Mouse (Mus musculus) ES-CJ7 (cell line): ENCODE measurements around the gene Fxyd7.
A peak's percentile ranks its signal among the peaks of the same experiment; 100 is the strongest.

Experiments
- DNase-seq: peaks from one replicate; pipeline ENCODE4 v3.0.0; 2011; ENCODE audit warnings: low read depth, low spot score

The Fxyd7 gene

DNA sequence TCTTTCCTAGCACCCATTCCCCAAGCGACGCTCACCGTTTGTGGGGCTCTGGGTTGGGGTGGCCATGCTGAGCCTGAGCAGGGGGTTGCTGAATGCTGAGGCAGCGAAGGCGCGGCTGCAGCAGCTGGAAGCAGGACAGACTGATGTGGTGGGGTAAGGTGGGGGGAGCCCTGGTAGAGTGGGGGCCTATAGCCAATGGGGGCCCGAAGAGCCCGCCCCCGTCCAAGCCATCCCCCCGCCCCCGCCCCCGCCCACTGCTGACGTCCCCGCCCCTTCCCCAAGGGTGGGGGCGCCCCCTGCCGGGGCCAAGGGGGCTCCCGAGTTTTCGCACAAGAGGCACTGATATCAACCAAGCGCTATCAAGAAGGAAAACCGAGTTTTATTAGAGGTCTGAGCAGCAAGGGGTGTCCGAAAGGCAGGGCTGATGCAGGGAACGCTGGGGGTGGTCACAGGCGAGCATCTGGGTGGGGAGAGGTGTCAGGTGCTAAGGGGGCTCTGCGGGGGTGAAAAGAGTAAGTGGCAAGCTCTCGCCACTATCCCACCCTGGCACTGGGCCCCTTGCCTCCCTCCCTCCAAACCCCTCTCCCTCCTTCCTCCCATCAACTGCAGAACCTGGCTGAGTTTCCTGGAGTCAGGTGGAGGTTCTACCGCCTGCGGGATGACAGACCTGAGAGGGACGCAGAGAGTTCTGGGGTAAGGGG is at the start of gene Fxyd7:
Fxyd7 (minus strand) TSS at position 147 of the 701 bp plus-strand sequence.
- DNase-seq: no peak

DNA sequence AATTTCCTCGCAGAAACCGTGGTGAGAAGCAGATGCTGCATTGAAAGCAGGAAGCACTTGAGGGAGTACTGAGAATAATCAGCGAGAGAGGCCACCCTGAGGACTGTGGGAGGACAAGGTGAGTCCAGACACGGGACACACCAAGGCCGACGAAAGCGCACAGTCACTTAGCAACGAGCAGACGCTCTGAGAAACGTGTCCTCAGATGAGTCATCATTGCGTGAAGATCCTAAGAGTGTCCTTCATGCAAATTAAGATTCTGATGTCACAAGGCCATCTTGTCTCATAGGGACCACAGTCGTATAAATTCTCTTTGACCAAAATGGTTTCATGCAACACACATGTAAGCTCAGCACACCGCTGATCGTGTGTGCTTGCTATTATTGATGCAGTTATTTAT is 49.5 kb upstream of the Fxyd7 start:
- DNase-seq: no peak

GRCm38 (mm10) chr7:31099612-31099982 is 48.3 kb upstream of the Fxyd7 start:
- DNase-seq: no peak

DNA sequence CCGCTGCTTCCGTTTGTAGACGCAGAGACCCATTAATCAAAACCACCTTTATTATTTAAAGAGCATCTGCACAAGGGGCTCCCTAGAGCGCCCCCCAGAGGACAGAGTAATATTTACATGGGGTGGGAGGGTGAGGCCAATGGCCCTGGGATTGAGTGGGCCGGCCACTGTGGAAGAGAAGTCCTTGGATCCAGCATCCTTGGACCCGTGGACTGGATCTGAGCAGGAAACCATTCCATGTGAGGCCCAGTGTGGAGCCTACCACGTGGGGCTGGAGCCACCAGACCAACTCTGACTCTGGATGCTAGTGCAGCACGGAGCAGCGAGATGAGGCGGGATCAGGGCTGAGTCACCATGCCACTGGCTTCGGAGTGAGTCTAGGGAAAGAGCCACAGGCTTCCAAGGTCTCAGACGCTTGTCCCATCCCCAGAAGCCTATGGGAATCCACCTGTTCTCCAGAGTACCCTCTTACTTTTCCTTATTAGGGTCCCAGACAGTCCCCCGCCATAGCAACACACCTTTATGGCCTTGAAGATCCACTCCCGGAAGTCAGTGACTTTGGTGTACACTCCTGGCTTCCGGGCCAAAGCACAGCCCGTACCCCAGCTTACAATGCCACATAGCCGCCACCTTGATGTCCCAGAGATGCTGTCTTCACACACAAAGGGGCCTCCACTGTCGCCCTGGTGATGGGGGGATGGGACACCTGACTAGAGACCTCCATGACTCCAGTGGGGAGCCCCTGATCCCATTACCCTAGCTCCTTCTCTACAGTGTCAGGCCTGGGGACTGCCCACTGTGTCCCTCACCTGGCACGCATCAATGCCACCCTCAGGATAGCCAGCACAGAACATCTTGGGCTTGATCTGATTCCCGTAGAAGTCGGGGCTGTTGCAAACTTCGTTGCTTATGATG is 47.7 kb upstream of the Fxyd7 start:
- peak; percentile 46 for DNase-seq

- DNase-seq: peak; percentile 92
Measured at GRCm38 (mm10) chr7:31097583-31098248, 46.4 kb upstream of the Fxyd7 start.

DNA sequence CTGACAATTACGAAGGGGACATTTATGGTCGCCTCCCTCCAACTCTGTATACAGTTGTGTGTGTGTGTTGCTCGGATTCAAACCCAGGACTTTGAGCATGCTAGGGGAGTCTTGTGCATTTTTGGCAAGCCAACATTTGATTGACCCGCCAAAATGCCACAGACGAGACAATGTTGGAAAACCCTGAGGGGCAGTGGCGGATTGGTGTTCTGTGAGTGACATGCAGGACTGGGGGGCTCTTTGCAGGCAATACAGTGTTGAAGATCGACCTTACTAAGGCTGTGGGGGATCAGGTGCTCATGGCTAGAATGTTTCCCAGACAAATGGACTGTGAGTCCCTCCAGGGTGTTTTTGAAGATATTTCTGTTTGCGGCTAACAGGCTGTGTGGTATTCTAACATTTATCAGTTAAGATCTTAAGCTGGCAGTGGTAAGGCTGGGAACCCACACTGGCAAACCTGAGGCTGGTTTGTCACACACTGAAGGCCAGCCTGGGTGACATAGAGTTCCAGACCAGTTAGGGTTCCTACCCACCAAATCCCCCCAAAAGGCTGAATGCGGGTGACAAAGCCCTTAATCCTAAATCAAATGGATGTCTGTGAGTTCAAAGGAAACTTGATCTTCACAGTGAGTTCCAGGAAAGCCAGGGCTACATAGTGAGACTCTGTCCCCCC is 45.8 kb upstream of the Fxyd7 start:
- DNase-seq: no peak

GRCm38 (mm10) chr7:31094774-31095501 is 43.7 kb upstream of the Fxyd7 start:
- peak; percentile 44 for DNase-seq

DNA sequence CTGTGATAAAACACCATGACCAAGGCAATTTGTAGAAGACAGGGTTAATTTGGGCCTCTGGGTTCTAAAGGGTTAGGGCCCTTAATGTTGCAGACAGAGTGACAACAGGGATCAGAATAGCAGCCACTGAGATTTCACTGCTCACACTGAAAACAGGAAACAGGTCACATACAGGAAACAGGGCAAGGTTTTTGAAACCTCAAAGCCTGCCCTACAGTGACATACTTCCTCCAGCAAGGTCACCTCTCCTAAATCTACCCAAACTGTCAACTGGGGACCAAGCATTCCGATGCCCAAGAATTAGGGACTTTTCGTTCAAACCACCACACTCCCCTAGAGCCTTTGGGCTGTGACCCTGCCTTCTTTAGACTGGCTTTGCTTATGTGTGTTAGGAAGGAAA is 38.5 kb upstream of the Fxyd7 start:
- DNase-seq: no peak

GRCm38 (mm10) chr7:31088206-31088605 is 36.9 kb upstream of the Fxyd7 start:
- DNase-seq: no peak

- no peak for DNase-seq
Measured at GRCm38 (mm10) chr7:31087262-31087661, 36.0 kb upstream of the Fxyd7 start.

DNA sequence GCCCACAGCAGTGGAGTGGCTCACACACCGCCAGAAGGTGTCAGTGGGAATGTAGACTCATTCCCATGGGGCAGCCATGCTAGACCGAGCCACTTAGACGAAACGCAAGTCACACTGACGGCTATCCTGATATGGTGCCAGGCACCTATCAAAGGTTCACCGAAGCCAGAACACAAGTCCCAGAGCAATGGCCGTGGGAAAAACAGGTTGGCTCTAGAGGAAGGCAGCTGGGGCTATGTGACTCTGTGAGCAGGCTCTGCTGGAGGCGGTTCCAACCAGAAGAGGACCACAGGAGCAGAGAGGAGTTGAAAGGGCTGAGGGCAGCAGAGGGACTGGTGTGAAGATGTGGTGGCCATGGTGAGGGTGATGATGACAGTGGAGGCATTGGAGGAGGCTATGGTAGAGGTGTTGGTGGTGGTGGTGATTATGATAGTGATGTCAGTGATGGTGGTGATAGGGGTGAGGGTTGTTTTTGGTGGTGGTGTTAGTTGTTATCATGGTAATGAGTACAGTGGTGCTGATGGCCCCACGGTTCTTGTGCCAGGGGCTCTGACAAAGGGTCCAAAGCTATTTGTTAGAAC is 35.0 kb upstream of the Fxyd7 start:
- no peak for DNase-seq

GRCm38 (mm10) chr7:31085171-31085570 is 33.9 kb upstream of the Fxyd7 start:
- DNase-seq: no peak

- DNase-seq: no peak
Measured at GRCm38 (mm10) chr7:31084140-31084539, 32.9 kb upstream of the Fxyd7 start.

DNA sequence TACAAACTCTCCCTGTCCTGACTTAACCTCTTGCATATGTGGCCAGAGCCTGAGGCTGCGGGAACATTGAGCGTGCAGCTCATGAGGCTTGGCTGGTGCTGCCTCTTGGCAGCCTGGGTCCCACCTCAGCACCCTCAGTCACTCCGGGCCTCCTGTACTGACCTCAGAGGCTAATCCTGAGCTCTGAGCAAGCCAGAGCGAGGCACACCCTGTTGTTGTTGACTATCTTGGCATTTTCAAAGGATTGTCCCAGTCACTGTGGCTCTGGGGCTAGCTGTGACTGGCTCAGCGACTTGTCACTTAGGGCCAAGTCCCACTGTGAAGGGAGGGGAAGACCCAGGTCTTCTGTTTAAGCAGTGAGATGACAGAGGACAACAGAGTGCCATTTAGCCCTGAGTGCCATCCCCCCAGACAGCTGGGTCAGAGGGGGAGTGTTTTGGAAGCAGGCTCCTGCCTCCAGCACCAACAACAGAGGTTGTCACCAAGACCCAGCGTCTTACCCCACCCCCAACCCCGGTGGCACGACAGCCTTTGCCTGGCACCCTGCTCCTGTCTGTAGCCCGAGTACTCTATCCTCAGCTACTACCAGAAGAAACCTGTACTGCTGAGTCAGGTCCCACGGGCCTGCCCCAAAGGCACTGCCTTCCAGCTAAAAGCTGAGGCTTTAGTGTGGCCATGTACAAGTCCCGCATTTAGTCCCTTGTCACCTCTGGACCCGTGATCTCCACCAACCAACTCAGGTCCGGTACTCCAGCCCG is 31.7 kb upstream of the Fxyd7 start:
- no peak for DNase-seq

GRCm38 (mm10) chr7:31082106-31082505 is 30.8 kb upstream of the Fxyd7 start:
- DNase-seq: no peak

- DNase-seq: no peak
Measured at GRCm38 (mm10) chr7:31081106-31081505, 29.8 kb upstream of the Fxyd7 start.

DNA sequence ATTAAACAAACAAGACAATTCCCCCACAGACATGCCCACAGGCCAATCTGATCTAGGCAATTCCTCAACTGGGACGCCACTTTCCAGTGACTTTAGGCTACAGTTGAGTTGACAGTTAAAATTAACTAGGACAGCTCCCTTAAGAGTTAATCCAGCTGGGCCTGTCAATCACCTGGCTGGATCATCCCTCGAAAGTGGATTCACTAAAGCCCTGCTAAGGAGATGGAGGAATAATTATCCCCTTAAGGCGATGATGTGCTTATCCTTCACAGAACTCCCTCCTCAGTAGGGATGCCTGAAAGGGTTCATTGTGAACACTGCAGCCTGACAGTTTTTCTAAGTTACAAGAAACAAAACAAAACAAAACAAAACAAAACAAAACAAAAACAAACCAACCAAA is 29.3 kb upstream of the Fxyd7 start:
- DNase-seq: no peak

DNA sequence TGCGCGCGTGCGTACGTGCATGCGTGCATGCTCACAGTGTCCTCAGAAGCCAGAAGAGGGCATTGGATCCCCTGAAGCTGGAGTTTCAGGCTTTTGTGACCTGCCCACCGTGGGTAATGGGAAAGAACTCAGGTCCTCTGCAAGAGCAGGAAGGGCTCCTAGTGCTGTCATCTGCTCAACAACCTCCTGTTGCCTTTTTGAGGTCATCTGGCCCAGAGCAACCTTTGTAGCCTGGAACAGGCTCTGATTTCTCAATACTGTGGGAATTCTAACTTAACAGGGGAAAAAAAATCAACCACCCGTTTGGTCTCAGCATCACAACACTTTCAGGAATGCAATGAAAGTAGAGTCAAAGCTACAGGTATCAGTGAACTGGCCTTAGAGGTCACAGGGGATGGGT is 28.4 kb upstream of the Fxyd7 start:
- DNase-seq: no peak

DNA sequence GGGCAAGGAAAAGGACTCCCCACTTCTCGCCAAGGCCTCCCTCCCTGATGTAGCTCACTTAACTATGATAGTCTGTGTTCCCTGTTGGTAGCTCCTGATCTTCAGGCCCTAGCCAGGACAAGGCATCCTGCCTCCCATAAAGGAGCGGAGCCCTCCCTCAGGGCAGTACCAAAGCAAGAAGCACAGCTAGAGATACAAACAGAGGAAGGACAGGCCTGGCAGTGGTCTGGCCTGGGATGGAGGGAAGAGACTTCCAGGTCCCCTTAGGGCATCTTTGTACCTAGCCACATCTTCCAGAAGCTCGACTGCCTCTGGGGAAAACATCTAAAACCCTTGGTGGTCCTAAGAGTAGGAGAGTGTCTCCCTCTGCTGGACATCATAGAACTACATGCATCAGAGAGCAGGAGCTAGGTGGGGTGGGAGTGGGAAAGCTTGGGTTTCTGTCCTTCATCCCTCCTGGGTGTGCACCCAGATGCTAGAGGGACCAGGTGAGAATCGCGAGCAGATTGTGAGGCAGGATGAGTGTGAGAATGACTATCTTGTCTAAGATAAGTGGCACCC is 26.7 kb upstream of the Fxyd7 start:
- peak; percentile 80 for DNase-seq

GRCm38 (mm10) chr7:31077470-31077869 is 26.2 kb upstream of the Fxyd7 start:
- no peak for DNase-seq
